Mouse (Mus musculus) embryonic fibroblast, embryonic 13.5 days (primary cell): ENCODE measurements around the gene Setd2.

Experiments used
- CTCF ChIP-seq: IDR thresholded peaks from 2 replicates; pipeline ENCODE4 v1.5.1; 2011; ENCODE audit warnings: mild to moderate bottlenecking, control low read depth, low read length, moderate library complexity, borderline replicate concordance; ENCODE audit not compliant: insufficient read depth
- POLR2A ChIP-seq: IDR thresholded peaks from 2 replicates; pipeline ENCODE4 v1.6.1; 2011; ENCODE audit warnings: low read depth, mild to moderate bottlenecking, control low read depth, low read length, moderate library complexity

DNA sequence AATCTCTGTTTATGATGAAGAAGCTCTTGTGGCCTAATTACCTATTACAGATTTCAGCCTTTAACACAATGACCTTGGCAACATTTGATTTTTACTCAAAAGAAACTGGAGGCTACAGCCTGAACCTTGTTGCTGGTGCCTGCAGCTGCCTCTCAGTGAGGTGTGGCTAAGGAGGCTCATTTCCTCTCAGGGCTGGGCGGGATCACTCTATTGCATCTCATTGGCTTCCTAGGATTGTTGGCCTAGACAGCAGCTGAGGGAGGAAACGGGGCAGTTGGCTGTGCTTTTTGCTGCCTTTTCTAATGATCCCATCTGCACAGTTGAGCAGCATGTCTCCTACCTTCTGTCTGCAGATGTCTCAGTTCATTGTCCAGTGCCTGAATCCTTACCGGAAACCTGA is 84.7 kb downstream of the Setd2 start:
- TF ChIP-seq CTCF = no peak
- no peak for TF ChIP-seq POLR2A
